Comparison of ENCODE assay signal across 10 mouse cellular contexts in genomic region chr12:99342160-99342559, GRCm38 (mm10).
DNase-seq lines count a peak whose midpoint lies in the region; ATAC-seq and TF ChIP-seq lines count a peak whose summit lies in the region.
"Had no signal": no experiment of that assay in that cellular context is flagged by ENCODE, and none has a peak within 500 bp of the region (broad histone marks: within the 10 kb centered on the region; RNA-seq: fewer than 3 reads in every experiment).

No protein-coding gene starts in this region.

- H3ac ChIP-seq in C2C12 (ENCODE audit: control insufficient read depth, insufficient read length, low read depth): no peak overlapping the region

- no peak overlapping the region for H3K4me3 ChIP-seq in hindbrain, embryonic 10.5 days
- no peak overlapping the region for H3K4me3 ChIP-seq in hindbrain, embryonic 16.5 days (ENCODE audit: low read length)
- H3K4me3 ChIP-seq in C2C12 (ENCODE audit: insufficient read depth, poor library complexity, severe bottlenecking): no peak overlapping the region
- no peak overlapping the region for H3K4me3 ChIP-seq in embryonic facial prominence, embryonic 14.5 days (ENCODE audit: low read depth, low read length)
- no peak overlapping the region for H3K4me3 ChIP-seq in midbrain, embryonic 11.5 days (ENCODE audit: low read depth, low read length)

- H3K9me3 ChIP-seq in hindbrain, embryonic 10.5 days: no peaks in the 10 kb centered on the region
- no peaks in the 10 kb centered on the region for H3K9me3 ChIP-seq in hindbrain, embryonic 16.5 days (ENCODE audit: control insufficient read depth, low read length)
- no peaks in the 10 kb centered on the region for H3K9me3 ChIP-seq in embryonic facial prominence, embryonic 14.5 days (ENCODE audit: control insufficient read depth, low read length)
- no peaks in the 10 kb centered on the region for H3K9me3 ChIP-seq in midbrain, embryonic 11.5 days (ENCODE audit: control insufficient read depth, low read length)

- no peak overlapping the region for H3K4me2 ChIP-seq in hindbrain, embryonic 16.5 days (ENCODE audit: low read length)
- no peak overlapping the region for H3K4me2 ChIP-seq in embryonic facial prominence, embryonic 14.5 days (ENCODE audit: low read depth, low read length)
- H3K4me2 ChIP-seq in midbrain, embryonic 11.5 days: no peak overlapping the region

- TF ChIP-seq CTCF in C2C12 (IDR thresholded peaks at IDR 0.05; ENCODE audit: control insufficient read depth, insufficient read depth, insufficient read length): no peak

- H3K4me1 ChIP-seq in hindbrain, embryonic 10.5 days (replicated peaks): peaks cover 86% of the 10 kb centered on the region
- H3K4me1 ChIP-seq in hindbrain, embryonic 16.5 days (ENCODE audit: control insufficient read depth, insufficient read depth, low read depth, low read length): peaks cover 33% of the 10 kb centered on the region
- peaks cover 32% of the 10 kb centered on the region for H3K4me1 ChIP-seq in embryonic facial prominence, embryonic 14.5 days (ENCODE audit: control insufficient read depth, insufficient read depth, low read length)
- H3K4me1 ChIP-seq in midbrain, embryonic 11.5 days (ENCODE audit: control insufficient read depth, insufficient read depth, low read length): peaks cover 48% of the 10 kb centered on the region

- no peak for ATAC-seq in hindbrain, embryonic 16.5 days
- ATAC-seq in embryonic facial prominence, embryonic 14.5 days (ENCODE audit: low read depth): no peak
- 0 out of 2 replicates have a peak, but pooled peaks have one; percentile 27 for ATAC-seq in midbrain, embryonic 11.5 days (ENCODE audit: low FRiP score)
- ATAC-seq: inflammation-experienced regulatory T-cells, adult 6 months had no signal

- no peaks in the 10 kb centered on the region for H3K79me2 ChIP-seq in C2C12 (ENCODE audit: control insufficient read depth, insufficient read depth)

- DNase-seq in hindbrain, embryonic 10.5 days (ENCODE audit: low spot score): no peak
- no peak for DNase-seq in embryonic facial prominence, embryonic 14.5 days (ENCODE audit: low spot score)
- DNase-seq in midbrain, embryonic 11.5 days (ENCODE audit: low spot score, missing footprints): no peak
- DNase-seq in right cerebral cortex, adult 2 months (ENCODE audit: low spot score in 2 of 2): no peak
- no peak for DNase-seq in kidney, postnatal 4 days
- DNase-seq in gastrocnemius, adult 8-10 months (ENCODE audit: low spot score in 2 of 2): no peak
- DNase-seq: cerebellum, adult 9-11 months had no signal

- H3K79me3 ChIP-seq in C2C12 (ENCODE audit: low read depth): no peaks in the 10 kb centered on the region

- no peak overlapping the region for H3K9ac ChIP-seq in hindbrain, embryonic 16.5 days (ENCODE audit: low read depth, low read length)
- H3K9ac ChIP-seq in embryonic facial prominence, embryonic 14.5 days (ENCODE audit: low read depth, low read length): no peak overlapping the region
- H3K9ac ChIP-seq in midbrain, embryonic 11.5 days (ENCODE audit: low read length): no peak overlapping the region

- H3K36me3 ChIP-seq in hindbrain, embryonic 10.5 days: peaks cover 16% of the 10 kb centered on the region
- no peaks in the 10 kb centered on the region for H3K36me3 ChIP-seq in hindbrain, embryonic 16.5 days (ENCODE audit: control insufficient read depth, insufficient read depth, low read length)
- H3K36me3 ChIP-seq in C2C12 (ENCODE audit: control insufficient read depth, insufficient read depth): no peaks in the 10 kb centered on the region
- H3K36me3 ChIP-seq in embryonic facial prominence, embryonic 14.5 days (ENCODE audit: control insufficient read depth, insufficient read depth, low read length): peaks cover 11% of the 10 kb centered on the region
- H3K36me3 ChIP-seq in midbrain, embryonic 11.5 days (ENCODE audit: control insufficient read depth, insufficient read depth, low read length): no peaks in the 10 kb centered on the region

- 6% methylated on average over 3 of the region's 3 CpGs for WGBS in hindbrain, embryonic 10.5 days
- WGBS in hindbrain, embryonic 16.5 days: 16% methylated on average over 3 of the region's 3 CpGs
- WGBS in embryonic facial prominence, embryonic 14.5 days: 24% methylated on average over 3 of the region's 3 CpGs
- WGBS in midbrain, embryonic 11.5 days: 10% methylated on average over 3 of the region's 3 CpGs

- peak overlapping the region; percentile 77 for H3K27ac ChIP-seq in hindbrain, embryonic 10.5 days
- H3K27ac ChIP-seq in hindbrain, embryonic 16.5 days (ENCODE audit: low read depth, low read length): no peak overlapping the region; the same call in 1 of the 2 replicates
- peak overlapping the region; percentile 34; the same call in 1 of the 2 replicates for H3K27ac ChIP-seq in embryonic facial prominence, embryonic 14.5 days (replicated peaks; ENCODE audit: low read depth, low read length)
- peak overlapping the region; percentile 21; the same call in 1 of the 2 replicates for H3K27ac ChIP-seq in midbrain, embryonic 11.5 days (ENCODE audit: low read depth, low read length)

- H3K27me3 ChIP-seq in hindbrain, embryonic 10.5 days (ENCODE audit: insufficient read depth, poor library complexity, severe bottlenecking): no peaks in the 10 kb centered on the region
- H3K27me3 ChIP-seq in hindbrain, embryonic 16.5 days (replicated peaks; ENCODE audit: control insufficient read depth, insufficient read depth, low read length): no peaks in the 10 kb centered on the region
- H3K27me3 ChIP-seq in C2C12 (ENCODE audit: control insufficient read depth, insufficient read depth, insufficient read length): no peaks in the 10 kb centered on the region
- H3K27me3 ChIP-seq in embryonic facial prominence, embryonic 14.5 days (replicated peaks; ENCODE audit: control insufficient read depth, insufficient read depth, low read length): no peaks in the 10 kb centered on the region
- no peaks in the 10 kb centered on the region for H3K27me3 ChIP-seq in midbrain, embryonic 11.5 days (ENCODE audit: control insufficient read depth, insufficient read depth, low read length)

TF ChIP-seq in C2C12, 6 proteins besides CTCF, POLR2A, EP300 and RAD21:
- TF ChIP-seq MYOG (IDR thresholded peaks at IDR 0.05; ENCODE audit: control insufficient read depth, extremely low read depth, insufficient read length): no peak
- TF ChIP-seq MYOD1 (IDR thresholded peaks at IDR 0.05; ENCODE audit: control insufficient read depth, insufficient read length, low read depth): peak; percentile 27
TF ChIP-seq in C2C12: peak in this region for 1.
